Mouse (Mus musculus) lung, postnatal 10 days (tissue): Measurements from ENCODE around the gene Hbq1b.
"Not testable (repeated sequence)": the region's sequence is repeated elsewhere in the genome, so short reads cannot be mapped to it uniquely, and the experiment has no call there.

Experiments used
- DNase-seq: peaks from one replicate; pipeline ENCODE4 v3.0.0; 2021

Gene Hbq1b

DNA sequence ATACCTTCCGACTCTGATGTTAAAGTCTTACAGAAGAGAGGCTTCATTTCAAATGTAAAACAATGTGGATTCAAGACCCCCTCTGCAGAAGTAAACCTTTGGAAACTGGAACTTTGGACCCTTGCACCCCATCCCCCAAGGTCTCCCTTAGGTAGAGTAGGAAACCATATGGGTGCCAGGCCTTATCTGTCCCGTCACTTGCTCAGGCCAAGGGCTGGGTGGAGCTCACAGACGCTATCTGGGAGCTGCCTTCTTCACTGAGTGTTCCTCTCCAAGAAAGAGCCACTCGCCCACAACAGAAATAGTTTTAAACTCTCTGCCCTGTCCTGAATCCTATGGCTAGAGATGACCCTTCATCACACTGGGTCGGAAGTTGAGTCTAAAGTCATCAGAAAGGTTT lies 17.8 kb upstream of the Hbq1b start:
- DNase-seq: no peak

DNA sequence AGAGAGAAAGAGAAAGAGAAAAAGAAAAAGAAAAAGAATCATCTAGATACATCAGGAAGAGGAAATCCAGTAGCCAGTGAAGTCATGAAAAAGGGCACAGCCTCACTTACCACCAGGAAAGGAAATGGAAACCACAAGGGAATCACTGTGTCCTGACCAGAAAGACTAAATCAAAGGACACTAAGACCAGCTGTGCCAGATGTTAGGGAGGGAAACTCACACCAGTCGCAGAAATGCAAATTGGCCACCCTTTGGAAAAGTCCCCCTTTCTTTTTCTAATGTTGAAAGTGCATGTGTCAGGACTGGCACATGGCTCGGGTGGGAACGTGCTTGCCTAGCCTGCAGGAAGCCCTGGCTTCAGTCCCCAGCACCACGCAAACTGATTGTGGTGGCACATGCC lies 15.6 kb upstream of the Hbq1b start:
- DNase-seq: no peak

DNA sequence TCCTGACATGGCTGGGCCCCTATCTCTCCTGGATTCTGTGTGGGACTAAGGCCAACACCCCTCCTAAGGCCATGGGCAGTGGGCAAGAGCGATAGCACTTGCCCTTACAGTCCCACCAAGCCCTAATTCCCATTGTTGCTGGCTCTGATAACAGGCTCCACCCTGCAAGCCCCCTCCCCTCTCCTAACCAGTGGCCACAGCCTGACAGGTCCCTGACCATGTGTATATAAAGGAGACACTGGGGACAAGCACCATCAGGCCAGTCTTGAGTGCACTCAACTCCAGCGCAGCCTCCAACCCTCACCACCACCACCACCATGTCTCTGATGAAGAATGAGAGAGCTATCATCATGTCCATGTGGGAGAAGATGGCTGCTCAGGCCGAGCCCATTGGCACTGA lies 10.4 kb upstream of the Hbq1b start, which contains the start of gene Hba-x:
Hba-x (plus strand) TSS at position 54 of the 400 bp plus-strand sequence.
- DNase-seq: no peak

DNA sequence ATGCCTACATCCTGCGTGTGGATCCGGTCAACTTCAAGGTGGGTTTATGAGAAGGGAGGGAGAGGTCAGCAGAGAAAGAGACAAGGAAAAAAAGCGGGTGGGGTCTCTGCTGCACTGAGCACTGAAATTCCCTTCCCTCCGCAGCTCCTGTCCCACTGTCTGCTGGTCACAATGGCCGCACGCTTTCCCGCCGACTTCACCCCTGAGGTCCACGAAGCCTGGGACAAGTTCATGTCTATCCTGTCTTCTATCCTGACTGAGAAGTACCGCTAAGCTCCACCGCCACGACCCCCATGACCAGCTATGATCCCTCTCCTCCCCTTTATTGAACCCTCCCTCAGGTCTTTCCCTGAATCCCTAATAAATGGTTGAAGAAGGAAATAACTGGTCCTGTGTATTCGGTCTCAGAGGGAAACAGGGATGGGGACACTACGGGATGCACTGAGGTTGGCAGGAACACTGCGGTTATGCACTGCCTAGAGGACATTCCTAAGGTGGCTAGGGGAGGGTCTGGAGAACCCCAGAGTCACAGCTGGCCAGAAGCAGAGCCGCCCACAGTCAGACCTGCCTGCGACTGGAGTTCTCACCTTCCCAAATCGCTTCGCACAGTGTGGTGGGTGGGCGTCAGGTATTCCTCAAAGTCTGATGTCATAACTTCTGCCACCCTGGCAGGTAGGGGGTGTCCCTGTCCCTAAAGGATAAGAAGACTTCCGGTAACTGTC lies 8.9 kb upstream of the Hbq1b start:
- no peak for DNase-seq

DNA sequence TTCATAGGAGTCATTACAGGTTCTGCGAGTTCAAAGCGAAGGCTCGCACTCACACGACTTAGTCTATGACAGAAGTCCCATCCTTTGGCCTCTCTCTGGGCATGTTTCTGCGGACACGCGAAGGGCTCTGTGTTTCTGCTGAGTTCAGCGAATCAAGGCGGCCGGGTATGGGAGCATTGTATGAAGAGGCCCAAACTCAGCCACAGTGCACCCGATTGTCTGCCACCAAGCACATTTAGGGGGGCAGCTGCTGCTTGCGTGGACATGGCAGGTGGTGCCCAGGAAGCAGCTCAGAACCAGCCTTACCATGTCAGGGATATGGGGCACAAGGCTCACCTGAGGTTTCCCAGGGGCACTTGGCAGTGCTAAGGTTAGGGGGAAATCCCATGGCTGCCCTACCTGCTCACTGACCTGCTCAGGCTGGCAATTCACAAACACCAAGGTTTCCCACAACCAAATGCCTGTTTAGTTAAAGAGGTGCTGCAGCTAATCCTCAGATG lies 8.3 kb upstream of the Hbq1b start:
- no peak for DNase-seq

DNA sequence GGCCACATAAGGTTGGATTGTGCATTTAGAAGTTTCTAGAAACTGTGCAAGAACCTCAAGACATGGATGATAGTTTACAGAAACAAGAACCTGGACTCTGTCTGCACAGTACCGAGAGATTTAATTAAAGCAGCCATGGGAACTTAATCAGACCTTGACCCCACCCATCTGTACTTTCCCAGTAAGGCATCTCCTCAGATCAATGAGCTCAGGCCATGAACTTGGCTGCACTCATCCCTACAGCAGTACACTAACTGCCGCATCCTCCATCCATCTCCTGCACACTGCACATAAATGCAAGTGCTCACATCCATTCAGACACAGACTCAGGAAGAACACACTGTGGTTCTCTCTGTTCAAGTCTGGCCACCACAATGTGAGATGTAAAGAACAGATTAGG lies 6.1 kb upstream of the Hbq1b start:
- no peak for DNase-seq

DNA sequence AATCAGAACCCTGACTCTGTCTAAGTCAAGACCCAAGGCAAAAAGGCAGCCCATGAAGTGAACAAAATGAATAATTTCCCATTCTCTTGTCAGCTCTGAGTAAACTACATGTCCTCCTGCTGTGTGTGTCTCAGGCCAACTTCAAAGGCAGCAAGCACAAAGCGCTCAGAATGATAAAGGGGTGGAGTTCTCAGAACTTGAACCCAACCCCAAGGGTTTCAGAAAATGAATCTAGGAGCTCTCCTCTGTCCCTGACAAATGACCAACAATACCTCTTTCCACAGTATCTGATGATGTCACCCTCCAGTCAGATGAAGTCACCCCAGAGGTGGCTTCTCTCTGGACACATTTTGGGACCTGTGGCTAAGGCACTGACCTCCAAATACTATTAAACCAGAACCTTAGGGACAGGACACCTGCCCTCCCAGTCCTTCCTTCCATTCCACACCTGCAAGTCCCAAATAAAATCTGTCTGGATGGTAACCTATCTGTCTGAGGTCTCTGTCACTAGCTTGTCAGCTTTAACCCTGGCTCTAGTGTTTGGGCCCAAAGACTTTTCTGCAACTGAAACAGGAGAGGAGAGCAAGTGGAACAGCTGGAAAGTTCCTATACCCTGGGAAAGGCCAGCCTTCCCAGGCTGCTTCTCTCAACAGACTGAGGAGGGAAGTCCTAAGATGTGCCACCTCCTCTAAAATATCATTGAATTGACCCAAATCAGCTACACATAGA lies 5.2 kb upstream of the Hbq1b start:
- no peak for DNase-seq

DNA sequence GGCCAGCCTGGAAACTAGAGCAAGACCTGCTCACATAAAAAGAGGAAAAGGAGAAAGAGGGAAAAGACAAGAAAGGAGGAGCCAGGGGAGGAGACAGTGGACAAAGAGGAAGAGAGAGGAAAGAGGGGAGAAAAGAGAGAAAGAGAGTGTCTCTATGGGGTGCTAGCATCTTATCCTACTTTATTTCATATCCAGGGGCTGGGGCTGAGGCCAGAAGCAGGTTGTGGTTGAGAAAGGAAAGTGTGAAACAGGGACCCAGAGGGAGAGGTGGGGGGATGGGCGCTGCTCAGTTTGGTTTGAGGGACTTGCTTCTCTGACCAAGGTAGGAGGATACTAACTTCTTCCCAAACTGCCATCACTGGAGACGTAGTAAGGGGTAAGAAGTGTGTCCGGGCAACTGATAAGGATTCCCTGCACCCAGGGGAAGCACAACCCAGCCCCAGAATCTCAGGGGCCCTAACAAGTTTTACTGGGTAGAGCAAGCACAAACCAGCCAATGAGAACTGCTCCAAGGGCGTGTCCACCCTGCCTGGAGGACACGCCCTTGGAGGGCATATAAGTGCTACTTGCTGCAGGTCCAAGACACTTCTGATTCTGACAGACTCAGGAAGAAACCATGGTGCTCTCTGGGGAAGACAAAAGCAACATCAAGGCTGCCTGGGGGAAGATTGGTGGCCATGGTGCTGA lies 3.5 kb upstream of the Hbq1b start, which contains the start of gene Hba-a1:
Hba-a1 (plus strand) TSS at position 421 of the 687 bp plus-strand sequence.
- not testable (repeated sequence) for DNase-seq

DNA sequence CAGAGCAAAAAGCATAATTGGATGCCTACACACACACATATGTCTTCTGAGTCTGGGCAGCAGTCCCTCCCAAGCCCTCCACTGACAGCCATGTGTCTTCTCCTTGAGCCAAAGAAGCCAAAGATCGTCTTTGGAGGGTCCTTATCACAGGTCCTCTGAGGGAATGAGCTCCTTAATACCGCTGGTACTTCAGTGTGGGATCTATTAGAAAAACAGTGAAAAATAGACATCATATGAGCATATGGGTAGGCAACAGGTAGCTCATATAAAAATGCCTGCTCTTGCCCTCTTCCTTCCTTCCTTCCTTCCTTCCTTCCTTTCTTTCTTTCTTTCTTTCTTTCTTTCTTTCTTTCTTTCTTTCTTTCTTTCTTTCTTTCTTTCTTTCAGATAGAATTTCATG lies 2.2 kb upstream of the Hbq1b start:
- not testable (repeated sequence) for DNase-seq

DNA sequence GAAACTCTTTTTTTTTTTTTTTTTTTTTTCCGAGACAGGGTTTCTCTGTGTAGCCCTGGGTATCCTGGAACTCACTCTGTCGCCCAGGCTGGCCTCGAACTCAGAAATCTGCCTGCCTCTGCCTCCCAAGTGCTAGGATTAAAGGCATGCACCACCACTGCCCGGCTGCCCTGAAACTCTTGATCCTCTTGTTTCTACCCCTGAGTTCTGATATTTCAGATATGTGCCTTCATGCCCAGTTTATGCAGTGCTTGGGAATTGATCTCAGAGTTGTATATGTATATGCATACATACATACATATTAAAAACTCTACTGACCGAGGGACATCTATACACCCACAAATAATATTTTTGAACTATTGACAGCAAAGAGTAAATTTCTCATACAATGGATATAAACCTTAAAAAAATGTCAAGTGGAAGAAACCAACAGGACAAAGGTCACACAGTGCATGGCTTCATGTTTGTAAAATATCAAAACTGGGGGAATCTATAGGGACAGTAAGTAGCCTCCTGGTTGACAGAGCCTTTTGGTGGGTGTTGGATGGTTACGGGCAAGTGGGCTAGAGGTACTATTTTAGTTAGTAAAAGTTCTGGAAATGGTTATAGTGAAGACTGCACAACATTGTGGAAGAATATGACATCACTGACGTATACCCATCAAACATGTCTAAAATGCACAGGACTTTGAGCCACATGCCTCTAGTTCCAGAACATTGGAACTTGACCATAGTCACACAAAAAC lies 1.6 kb upstream of the Hbq1b start:
- DNase-seq: no peak

DNA sequence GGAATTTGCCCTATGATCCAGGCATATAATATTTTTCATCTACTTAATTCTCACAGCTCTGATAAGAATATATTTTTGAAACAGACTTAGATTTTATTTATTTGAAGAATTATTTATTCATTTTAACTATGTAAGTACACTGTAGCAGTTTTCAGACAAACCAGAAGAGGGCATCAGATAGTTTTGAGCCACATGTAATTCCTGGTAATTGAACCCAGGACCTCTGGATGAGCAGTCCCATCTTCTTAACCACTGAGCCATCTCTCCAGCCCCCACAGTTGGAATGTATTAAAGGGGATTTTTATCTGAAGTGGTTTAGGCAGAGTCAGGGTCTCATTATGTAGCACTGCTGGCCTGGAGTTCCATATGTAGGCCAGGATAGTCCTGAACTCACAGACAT lies 878 bp upstream of the Hbq1b start:
- not testable (repeated sequence) for DNase-seq

DNA sequence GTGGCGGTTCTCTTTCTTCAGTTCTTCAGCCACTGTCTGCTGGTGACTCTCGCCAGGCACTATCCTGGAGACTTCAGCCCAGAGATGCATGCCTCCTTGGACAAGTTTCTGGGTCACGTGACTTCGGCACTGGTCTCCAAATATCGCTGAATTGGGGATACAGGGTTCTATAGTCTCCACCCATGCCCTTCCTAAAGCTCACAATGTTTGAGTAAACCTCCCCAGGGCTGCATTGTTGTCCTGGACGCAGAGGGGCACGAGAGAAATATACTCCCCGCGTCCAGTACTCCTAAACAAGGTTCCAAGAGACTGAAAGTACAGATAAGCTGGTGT lies 694 bp downstream of the Hbq1b start:
- DNase-seq: no peak

DNA sequence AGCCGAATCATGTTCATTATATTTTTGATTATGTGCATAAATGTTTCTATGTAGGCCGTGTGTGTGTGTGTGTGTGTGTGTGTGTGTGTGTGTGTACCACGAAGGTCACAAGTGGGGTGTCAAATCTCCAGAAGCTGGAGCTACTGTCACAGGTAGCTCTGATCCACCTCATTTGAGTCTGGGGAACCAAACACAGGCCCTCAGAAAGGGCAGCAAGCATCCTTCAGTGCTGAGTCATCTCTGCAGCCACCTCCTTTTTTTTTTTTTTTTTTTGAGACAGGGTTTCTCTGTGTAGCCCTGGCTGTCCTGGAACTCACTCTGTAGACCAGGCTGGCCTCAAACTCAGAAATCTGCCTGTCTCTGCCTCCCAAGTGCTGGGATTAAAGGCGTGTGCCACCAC lies 6.1 kb downstream of the Hbq1b start:
- not testable (repeated sequence) for DNase-seq

DNA sequence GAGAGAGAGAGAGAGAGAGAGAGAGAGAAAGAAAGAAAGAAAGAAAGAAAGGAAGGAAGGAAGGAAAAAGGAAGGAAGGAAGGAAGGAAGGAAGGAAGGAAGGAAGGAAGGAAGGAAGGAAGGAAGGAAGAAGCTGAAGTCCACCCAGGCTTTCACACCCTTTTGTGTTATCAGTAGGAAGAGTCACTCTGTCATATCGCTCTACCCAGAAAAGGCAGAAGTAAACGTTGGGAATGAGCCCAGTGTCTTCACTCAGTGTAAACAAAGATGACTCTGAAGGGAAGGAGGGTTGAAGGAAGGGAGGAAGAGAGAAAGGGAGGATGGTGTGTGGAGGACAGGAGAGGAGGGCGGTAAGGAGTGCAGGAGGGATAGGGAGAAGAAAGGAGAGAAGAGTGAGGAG lies 6.7 kb downstream of the Hbq1b start:
- not testable (repeated sequence) for DNase-seq

DNA sequence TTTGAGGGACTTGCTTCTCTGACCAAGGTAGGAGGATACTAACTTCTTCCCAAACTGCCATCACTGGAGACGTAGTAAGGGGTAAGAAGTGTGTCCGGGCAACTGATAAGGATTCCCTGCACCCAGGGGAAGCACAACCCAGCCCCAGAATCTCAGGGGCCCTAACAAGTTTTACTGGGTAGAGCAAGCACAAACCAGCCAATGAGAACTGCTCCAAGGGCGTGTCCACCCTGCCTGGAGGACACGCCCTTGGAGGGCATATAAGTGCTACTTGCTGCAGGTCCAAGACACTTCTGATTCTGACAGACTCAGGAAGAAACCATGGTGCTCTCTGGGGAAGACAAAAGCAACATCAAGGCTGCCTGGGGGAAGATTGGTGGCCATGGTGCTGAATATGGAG lies 9.4 kb downstream of the Hbq1b start, which contains the start of gene Hba-a2:
Hba-a2 (plus strand) TSS at position 287 of the 400 bp plus-strand sequence.
- not testable (repeated sequence) for DNase-seq

DNA sequence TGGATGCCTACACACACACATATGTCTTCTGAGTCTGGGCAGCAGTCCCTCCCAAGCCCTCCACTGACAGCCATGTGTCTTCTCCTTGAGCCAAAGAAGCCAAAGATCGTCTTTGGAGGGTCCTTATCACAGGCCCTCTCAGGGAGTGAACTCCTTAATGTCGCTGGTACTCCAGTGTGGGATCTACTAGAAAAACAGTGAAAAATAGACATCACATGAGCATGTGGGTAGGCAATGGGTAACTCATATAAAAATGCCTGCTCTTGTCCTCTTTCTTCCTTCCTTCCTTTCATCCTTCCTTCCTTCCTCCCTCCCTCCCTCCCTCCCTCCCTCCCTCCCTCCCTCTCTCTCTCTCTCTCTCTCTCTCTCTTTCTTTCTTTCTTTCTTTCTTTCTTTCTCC lies 10.7 kb downstream of the Hbq1b start:
- not testable (repeated sequence) for DNase-seq

DNA sequence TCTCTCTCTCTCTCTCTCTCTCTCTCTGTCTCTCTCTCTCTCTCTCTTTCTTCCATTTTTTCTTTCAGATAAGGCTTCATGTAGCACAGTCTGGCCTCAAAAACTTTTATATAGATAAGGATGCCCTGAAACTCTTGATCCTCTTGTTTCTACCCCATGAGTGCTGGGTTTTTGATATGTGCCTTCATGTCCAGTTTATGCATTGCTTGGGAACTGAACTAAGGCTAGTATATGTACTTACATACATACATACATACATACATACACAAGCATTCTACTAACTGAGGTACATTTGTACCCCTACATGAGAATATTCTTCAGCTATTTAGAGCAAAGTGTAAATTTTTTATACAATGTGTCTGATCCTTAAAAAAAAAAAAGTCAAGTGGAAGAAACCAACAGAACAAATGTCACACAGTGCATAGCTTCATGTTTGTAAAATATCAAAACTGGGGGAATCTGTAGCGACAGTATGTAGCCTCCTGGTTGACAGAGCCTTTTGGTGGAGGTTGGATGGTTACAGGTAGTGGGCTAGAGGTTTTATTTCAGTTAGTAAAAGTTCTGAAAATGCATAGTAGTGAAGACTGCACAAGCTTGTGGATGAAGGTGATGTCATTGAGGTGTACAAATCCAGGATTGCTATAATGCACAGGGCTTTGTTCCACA lies 11.2 kb downstream of the Hbq1b start:
- no peak for DNase-seq

DNA sequence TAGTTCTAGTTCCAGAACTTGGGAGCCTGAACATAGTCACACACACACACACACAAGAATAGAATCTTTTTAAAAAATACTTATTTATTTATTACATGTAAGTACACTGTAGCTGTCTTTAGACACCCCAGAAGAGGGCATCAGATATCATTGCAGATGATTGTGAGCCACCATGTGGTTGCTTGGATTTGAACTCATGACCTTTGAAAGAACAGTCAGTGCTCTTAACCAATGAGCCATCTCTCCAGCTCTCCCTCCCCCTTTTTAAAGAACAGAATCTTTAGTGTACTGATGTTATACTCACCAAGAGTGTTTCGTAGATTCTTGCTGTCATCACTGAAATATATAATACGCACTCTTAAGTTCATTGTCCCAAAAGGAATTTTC lies 11.8 kb downstream of the Hbq1b start:
- no peak for DNase-seq

DNA sequence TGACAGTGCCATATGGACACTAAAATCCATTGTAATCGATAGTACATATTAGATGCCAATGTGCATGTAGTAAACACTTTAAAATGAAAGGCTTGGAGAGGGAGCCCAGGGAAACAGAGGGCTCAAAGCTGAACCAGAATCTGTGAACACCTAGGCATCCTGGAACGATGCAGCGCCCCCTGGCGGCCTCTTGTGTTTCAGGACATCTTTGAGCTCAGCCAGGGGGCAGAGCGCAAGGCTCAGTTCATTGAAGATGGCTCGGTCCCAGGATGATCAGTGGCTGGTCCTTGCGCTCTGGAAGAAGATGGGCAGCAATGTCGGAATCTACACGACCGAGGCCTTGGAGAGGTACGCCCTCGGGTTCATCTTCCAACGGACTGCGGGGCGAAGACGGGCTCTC lies 13.1 kb downstream of the Hbq1b start, which contains the start of gene Hbq1a:
Hbq1a (plus strand) TSS at position 205 of the 400 bp plus-strand sequence.
- peak; percentile 62 for DNase-seq

DNA sequence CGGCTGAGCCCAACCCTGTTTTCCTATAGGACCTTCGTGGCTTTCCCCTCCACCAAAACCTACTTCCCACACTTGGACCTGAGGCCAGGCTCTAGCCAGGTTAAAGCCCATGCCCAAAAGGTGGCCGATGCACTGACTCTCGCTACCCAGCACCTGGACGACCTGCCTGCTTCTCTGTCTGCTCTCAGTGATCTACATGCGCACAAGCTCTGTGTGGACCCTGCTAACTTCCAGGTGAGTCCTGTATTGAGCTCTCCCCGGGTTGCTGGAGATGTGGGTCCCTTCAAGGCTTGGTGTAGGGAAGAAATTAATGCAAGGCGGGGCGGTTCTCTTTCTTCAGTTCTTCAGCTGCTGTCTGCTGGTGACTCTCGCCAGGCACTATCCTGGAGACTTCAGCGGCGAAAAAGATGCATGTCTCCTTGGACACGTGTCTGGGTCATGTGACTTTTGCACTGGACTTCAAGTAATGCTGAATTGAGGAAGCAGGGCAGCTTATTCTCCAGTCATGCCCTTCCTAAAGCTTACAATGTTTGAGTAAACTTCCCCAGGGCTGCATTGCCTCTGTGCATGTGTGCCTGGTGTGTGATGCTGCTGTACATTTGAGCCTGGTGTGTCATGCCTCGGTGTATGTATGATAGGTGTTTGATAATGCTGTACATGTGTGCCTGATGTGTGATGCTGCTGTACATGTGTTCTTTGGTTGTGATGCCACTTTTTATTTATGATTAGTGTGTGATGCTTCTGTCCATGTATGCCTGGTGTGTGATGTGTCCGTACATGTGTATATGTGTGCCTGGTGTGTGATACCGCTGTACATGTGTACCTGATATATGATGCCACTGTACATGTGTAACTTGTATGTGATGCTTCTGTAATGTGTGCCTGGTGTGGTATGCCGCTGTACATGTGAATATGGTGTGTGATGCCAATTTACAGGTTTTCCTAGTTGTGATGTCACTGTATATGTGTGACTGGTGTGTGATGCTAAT lies 13.8 kb downstream of the Hbq1b start:
- no peak for DNase-seq

DNA sequence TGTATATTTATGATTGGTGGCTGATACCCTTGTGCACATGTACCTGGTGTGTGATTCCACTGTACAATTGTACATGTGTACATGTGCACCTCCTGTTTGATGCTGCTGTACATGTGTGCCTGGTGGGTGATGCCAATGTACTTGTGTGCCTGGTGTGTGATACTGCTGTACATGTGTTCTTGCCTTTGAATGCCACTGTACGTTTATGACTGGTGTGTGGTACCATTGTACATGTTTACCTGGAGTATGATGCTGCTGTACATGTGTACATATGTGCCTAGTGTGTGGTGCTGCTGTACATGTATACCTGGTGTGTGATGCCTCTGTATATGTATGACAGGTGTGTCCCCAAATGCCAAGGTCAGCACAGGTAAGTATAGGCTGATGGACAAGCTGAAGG lies 14.7 kb downstream of the Hbq1b start:
- DNase-seq: no peak
